Mouse (Mus musculus) naive thymus-derived CD4-positive, alpha-beta T cell, adult 5 months (primary cell): Measurements from ENCODE around the gene Serpinb6c. TPM values are rescaled to one million over a fixed set of nuclear protein-coding genes. Genes with fewer than 3 reads are reported as not detected.

ENCODE experiments used
- polyA plus RNA-seq: library from polyadenylated mRNA; unstranded; fragments of 100-300 nt; shearing (Covaris generic); gene quantifications from one replicate; pipeline ENCODE4 v1.2.1, GENCODE M21; 2017

The Serpinb6c gene
- not detected for polyA plus RNA-seq

GRCm38 (mm10) chr13:33905176-33905954, at the start of gene Serpinb6c:
TSS of gene Serpinb6c (minus strand) at chr13:33905708.

GRCm38 (mm10) chr13:33843308-33843707, 62.2 kb downstream of the Serpinb6c start, which contains the start of gene Serpinb6e:
TSS of gene Serpinb6e (minus strand) at chr13:33843408.

Other genes starting within 250 kb of the Serpinb6c start
- not detected for gene Serpinb6d, start 244.3 kb downstream of the Serpinb6c start, polyA plus RNA-seq
- not detected for gene Serpinb6e, start 62.3 kb downstream of the Serpinb6c start, polyA plus RNA-seq
- gene Nqo2, start 59.0 kb upstream of the Serpinb6c start, polyA plus RNA-seq: 4.8 TPM
- 94.7 TPM for gene Ripk1, start 96.7 kb upstream of the Serpinb6c start, polyA plus RNA-seq
- 34.3 TPM for gene Serpinb6a, start 97.1 kb upstream of the Serpinb6c start, polyA plus RNA-seq
- 19.6 TPM for gene Bphl, start 131.9 kb upstream of the Serpinb6c start, polyA plus RNA-seq
- 404 TPM for gene Tubb2a, start 172.3 kb upstream of the Serpinb6c start, polyA plus RNA-seq
- gene Tubb2b, start 224.8 kb upstream of the Serpinb6c start, polyA plus RNA-seq: 9.1 TPM